Mouse (Mus musculus) cerebellum, adult 2 months (tissue): ENCODE measurements around the gene Clcn7.

Experiments
- CTCF ChIP-seq: fragments of 200-500 bp; IDR thresholded peaks from 2 replicates; pipeline ENCODE4 v1.5.1; 2011; ENCODE audit warnings: low read depth, mild to moderate bottlenecking, control low read depth, low read length, moderate library complexity, borderline replicate concordance; ENCODE audit not compliant: insufficient read depth
- POLR2A ChIP-seq: fragments of 200-500 bp; IDR thresholded peaks from 2 replicates; pipeline ENCODE4 v1.6.1; 2011; ENCODE audit warnings: low read length, control low read depth, borderline replicate concordance; ENCODE audit not compliant: insufficient read depth

DNA sequence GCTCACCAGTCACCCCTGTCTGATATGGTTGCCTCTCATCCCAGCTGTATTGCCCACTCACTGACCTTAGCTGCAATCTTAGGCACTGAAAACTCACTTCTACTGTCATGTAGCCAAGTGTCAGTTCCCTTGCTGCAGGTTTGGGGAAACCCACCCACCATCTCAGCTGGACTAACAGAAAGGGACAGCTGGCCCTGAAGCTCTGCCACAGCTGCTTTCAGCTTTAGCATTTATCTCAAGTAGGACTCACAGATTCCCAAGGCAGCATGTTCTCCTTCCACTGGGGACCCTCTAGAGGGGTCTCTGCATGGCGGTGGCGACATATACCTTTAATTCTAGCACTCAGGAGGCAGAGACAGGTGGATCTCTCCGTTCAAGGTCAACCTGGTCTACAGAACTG lies 31.6 kb downstream of the Clcn7 start:
- TF ChIP-seq POLR2A (no peak), CTCF (no peak)
